Mouse (Mus musculus): ENCODE measurements around the gene 1810049J17Rik. TPM values are rescaled to one million over a fixed set of nuclear protein-coding genes. Genes with fewer than 3 reads are reported as not detected.
A peak's percentile ranks its signal among the peaks of the same experiment; 100 is the strongest.

Gene 1810049J17Rik
- total and polyA plus RNA-seq, 3 experiments = not detected

DNA sequence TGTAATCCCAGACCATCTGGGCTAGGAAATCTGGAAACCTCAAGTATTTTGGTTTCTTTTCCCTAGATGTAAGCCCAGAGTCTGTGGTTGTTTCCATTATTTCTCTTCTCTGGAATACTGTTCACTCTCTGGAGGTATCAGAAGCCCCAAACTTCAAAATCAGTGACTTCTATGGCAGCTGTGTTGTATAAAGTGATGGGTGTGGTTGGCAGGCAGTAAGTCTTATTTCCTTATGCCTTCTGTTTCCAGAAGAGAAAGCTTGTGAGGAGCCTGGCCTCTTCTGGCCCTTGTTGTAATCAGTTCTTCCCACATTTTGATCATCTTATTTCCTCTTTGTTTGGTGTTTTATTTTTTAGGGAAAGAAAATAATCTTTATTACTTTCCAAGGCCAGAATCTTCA is 9.2 kb upstream of the 1810049J17Rik start:
- Histone ChIP-seq H3K4me1 (ENCODE audit: control insufficient read depth, insufficient read depth, low read length) (peaks cover 22% of the 10 kb centered on the region), H3K36me3 (ENCODE audit: control insufficient read depth, insufficient read depth, low read length) (peaks cover 22% of the 10 kb centered on the region), H3K9ac (ENCODE audit: low read depth, low read length) (no peak overlapping the region), H3K27me3 (ENCODE audit: control insufficient read depth, insufficient read depth, low read length) (no peaks in the 10 kb centered on the region), H3K79me2 (replicated peaks; ENCODE audit: control insufficient read depth, insufficient read depth, low read length) (peaks cover 11% of the 10 kb centered on the region), H3K4me3 (no peak overlapping the region), H3K27ac (0 out of 2 replicates have a peak overlapping the region, but pooled peaks have one; percentile 8)
- TF ChIP-seq CTCF (IDR thresholded peaks at IDR 0.05) (no peak), EP300 (IDR thresholded peaks at IDR 0.05; ENCODE audit: insufficient read depth, low read depth, low read length) (no peak), POLR2A (IDR thresholded peaks at IDR 0.05; ENCODE audit: insufficient read depth, low read depth, low read length) (no peak)
- DNase-seq = no peak
- intact Hi-C loops (cut with DNase I) = no loop called here

DNA sequence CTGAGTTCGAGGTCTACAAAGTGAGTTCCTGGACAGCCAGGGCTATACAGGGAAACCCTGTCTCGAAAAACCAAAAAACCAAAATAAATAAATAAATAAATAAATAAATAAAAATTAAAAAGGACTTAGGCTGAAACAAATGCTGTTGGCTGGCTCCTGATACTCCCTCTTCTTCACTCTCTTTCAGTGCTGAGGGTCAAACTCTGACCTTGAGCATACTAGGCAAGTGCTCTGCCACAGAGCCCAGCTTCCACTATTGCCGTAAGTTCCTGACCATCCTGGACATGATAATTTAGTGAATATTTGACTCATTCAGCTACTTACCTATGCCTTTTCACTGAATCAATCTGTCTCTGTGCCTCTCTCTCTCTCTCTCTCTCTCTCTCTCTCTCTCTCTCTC is 8.7 kb upstream of the 1810049J17Rik start:
- intact Hi-C loops (cut with DNase I) = no loop called here
- Histone ChIP-seq H3K27me3 (ENCODE audit: control insufficient read depth, insufficient read depth, low read length) (no peaks in the 10 kb centered on the region), H3K27ac (no peak overlapping the region), H3K79me2 (replicated peaks; ENCODE audit: control insufficient read depth, insufficient read depth, low read length) (peaks cover 14% of the 10 kb centered on the region), H3K36me3 (ENCODE audit: control insufficient read depth, insufficient read depth, low read length) (peaks cover 24% of the 10 kb centered on the region), H3K9ac (ENCODE audit: low read depth, low read length) (no peak overlapping the region), H3K4me3 (no peak overlapping the region), H3K4me1 (ENCODE audit: control insufficient read depth, insufficient read depth, low read length) (peaks cover 23% of the 10 kb centered on the region)
- TF ChIP-seq EP300 (IDR thresholded peaks at IDR 0.05; ENCODE audit: insufficient read depth, low read depth, low read length) (no peak), CTCF (IDR thresholded peaks at IDR 0.05) (no peak), POLR2A (IDR thresholded peaks at IDR 0.05; ENCODE audit: insufficient read depth, low read depth, low read length) (no peak)
- DNase-seq = no peak
- WGBS = 63% methylated on average over 3 of the region's 3 CpGs

- no peak for DNase-seq
- Histone ChIP-seq H3K9ac (ENCODE audit: low read depth, low read length) (no peak overlapping the region), H3K27me3 (ENCODE audit: control insufficient read depth, insufficient read depth, low read length) (no peaks in the 10 kb centered on the region), H3K36me3 (ENCODE audit: control insufficient read depth, insufficient read depth, low read length) (peaks cover 22% of the 10 kb centered on the region), H3K27ac (no peak overlapping the region; the same call in 1 of the 2 replicates), H3K4me3 (no peak overlapping the region), H3K4me1 (ENCODE audit: control insufficient read depth, insufficient read depth, low read length) (peaks cover 14% of the 10 kb centered on the region), H3K79me2 (replicated peaks; ENCODE audit: control insufficient read depth, insufficient read depth, low read length) (peaks cover 11% of the 10 kb centered on the region)
- WGBS = 79% methylated on average over 1 of the region's 1 CpGs
- TF ChIP-seq EP300 (IDR thresholded peaks at IDR 0.05; ENCODE audit: insufficient read depth, low read depth, low read length) = no peak
- no peak for TF ChIP-seq CTCF (IDR thresholded peaks at IDR 0.05)
- TF ChIP-seq POLR2A (IDR thresholded peaks at IDR 0.05; ENCODE audit: insufficient read depth, low read depth, low read length) = no peak
- intact Hi-C loops (cut with DNase I) = loop anchor here (5.0 kb wide), 1 partner anchor 127 kb away; no protein-coding TSS in a partner anchor
Observed at GRCm38 (mm10) chr15:12324326-12324725, 2.6 kb upstream of the 1810049J17Rik start.

- Histone ChIP-seq H3K27me3 (ENCODE audit: control insufficient read depth, insufficient read depth, low read length) (no peaks in the 10 kb centered on the region), H3K4me1 (ENCODE audit: control insufficient read depth, insufficient read depth, low read length) (peaks cover 13% of the 10 kb centered on the region), H3K36me3 (ENCODE audit: control insufficient read depth, insufficient read depth, low read length) (peaks cover 20% of the 10 kb centered on the region), H3K4me3 (peak overlapping the region; percentile 96), H3K79me2 (replicated peaks; ENCODE audit: control insufficient read depth, insufficient read depth, low read length) (peaks cover 11% of the 10 kb centered on the region), H3K9ac (ENCODE audit: low read depth, low read length) (peak overlapping the region; percentile 100), H3K27ac (peak overlapping the region; percentile 99)
- WGBS = 3% methylated on average over 9 of the region's 9 CpGs
- no peak for DNase-seq
- intact Hi-C loops (cut with DNase I) = loop anchor here (5.0 kb wide), 1 partner anchor 126 kb away; no protein-coding TSS in a partner anchor
- TF ChIP-seq CTCF (IDR thresholded peaks at IDR 0.05) (no peak), EP300 (IDR thresholded peaks at IDR 0.05; ENCODE audit: insufficient read depth, low read depth, low read length) (no peak), POLR2A (IDR thresholded peaks at IDR 0.05; ENCODE audit: insufficient read depth, low read depth, low read length) (no peak)
Observed at GRCm38 (mm10) chr15:12322676-12323402, 1.1 kb upstream of the 1810049J17Rik start.

DNA sequence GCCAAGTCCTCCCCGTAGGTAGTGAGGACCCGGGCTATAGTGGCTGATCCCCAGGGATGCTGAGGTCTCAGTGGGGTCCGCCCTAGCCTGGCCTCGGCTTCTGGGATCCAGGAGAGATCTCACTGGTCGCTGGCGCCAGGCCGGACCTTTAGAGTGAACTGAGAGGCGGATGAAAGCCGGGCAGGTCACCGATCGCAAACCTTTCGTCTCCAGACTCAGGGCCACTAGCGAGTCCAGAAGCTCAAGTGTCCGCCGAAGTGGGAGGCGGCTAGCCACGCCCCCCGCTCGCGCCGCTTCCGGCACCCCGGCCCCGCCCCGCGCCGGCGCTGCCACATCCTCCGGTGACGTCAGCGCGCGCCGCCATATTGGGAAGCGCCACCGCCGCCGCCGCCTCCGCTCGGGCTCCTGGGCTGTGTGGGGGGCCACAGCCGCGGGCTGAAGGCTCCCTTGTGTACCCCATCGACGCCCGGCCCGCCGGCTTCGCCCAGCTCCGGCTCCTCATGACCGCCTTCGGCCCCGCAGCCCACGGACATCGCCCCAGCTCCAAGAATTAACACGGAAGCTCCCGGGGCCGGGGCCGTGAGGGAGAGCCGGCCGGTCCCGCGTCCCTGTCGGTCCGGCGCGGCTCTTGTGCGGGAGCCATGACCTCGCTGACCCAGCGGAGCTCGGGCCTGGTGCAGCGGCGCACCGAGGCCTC is 460 bp downstream of the 1810049J17Rik start, which contains the start of gene Golph3:
Gene Golph3, plus strand, starts transcription at position 360 of the 697 bp plus-strand sequence.
- WGBS = under 1% methylated on average over 73 of the region's 74 CpGs
- Histone ChIP-seq H3K27me3 (ENCODE audit: control insufficient read depth, insufficient read depth, low read length) (no peaks in the 10 kb centered on the region), H3K79me2 (replicated peaks; ENCODE audit: control insufficient read depth, insufficient read depth, low read length) (peaks cover 10% of the 10 kb centered on the region), H3K4me3 (peak within 1 kb of the TSS; percentile 96), H3K9ac (ENCODE audit: low read depth, low read length) (peak within 1 kb of the TSS; percentile 100), H3K27ac (peak within 1 kb of the TSS; percentile 99), H3K4me1 (ENCODE audit: control insufficient read depth, insufficient read depth, low read length) (peaks cover 10% of the 10 kb centered on the region), H3K36me3 (ENCODE audit: control insufficient read depth, insufficient read depth, low read length) (peaks cover 14% of the 10 kb centered on the region)
- intact Hi-C loops (cut with DNase I) = loop anchor here (5.0 kb wide), 1 partner anchor 124 kb away; no protein-coding TSS in a partner anchor
- TF ChIP-seq EP300 (IDR thresholded peaks at IDR 0.05; ENCODE audit: insufficient read depth, low read depth, low read length) = no peak
- TF ChIP-seq CTCF (IDR thresholded peaks at IDR 0.05) = no peak
- peak; percentile 81 for TF ChIP-seq POLR2A (IDR thresholded peaks at IDR 0.05; ENCODE audit: insufficient read depth, low read depth, low read length)
- DNase-seq = peak; percentile 97
